Comparison of ENCODE assay signal across 18 mouse cellular contexts in the genomic region with DNA sequence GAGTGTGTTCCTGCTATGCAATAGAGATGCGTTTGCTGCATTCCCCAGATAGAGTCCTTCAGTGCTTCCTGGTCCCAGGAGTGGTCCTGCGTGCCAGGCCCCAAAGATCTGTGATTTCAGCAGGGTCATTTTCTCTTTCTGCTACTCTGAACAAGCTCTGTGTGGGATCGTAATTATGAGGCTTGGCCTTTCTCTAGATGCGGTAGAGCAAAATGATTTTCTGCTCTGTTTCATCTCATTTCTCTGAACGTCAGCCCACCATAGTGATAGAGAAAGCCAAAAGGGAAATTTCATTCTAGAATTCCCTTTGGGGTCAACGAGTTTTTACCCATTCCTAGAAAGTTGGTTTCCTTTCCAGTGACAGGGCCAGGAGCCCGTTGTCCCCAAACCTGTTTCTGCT. TPM values are rescaled to one million over a fixed set of nuclear protein-coding genes. Genes with fewer than 3 reads are reported as not detected.
A peak's percentile ranks its signal among the peaks of the same experiment; 100 is the strongest.
DNase-seq lines count a peak whose midpoint lies in the region; ATAC-seq lines count a peak whose summit lies in the region.
"Had no signal": no experiment of that assay in that cellular context is flagged by ENCODE, and none has a peak within 500 bp of the region (broad histone marks: within the 10 kb centered on the region; RNA-seq: fewer than 3 reads in every experiment).

No protein-coding gene starts in this region.

- no peak overlapping the region for H3K4me3 ChIP-seq in neural tube, embryonic 13.5 days
- H3K4me3 ChIP-seq: embryonic facial prominence, embryonic 10.5 days; embryonic facial prominence, embryonic 12.5 days; forebrain, embryonic 13.5 days; forebrain, embryonic 15.5 days had no signal

- no peaks in the 10 kb centered on the region for H3K9me3 ChIP-seq in neural tube, embryonic 13.5 days
- H3K9me3 ChIP-seq: embryonic facial prominence, embryonic 10.5 days; embryonic facial prominence, embryonic 12.5 days; forebrain, embryonic 13.5 days; forebrain, embryonic 15.5 days had no signal

- H3K9ac ChIP-seq in neural tube, embryonic 13.5 days: no peak overlapping the region
- H3K9ac ChIP-seq: embryonic facial prominence, embryonic 12.5 days; forebrain, embryonic 13.5 days; forebrain, embryonic 15.5 days; forebrain, postnatal 0 days had no signal

- H3K36me3 ChIP-seq in neural tube, embryonic 13.5 days: peaks cover 97% of the 10 kb centered on the region

- DNase-seq in neural tube, embryonic 10.5 days (ENCODE audit: extremely low spot score, low spot score): no peak
- peak; percentile 55 for DNase-seq in retina, embryonic 14.5 days (ENCODE audit: low spot score)
- no peak for DNase-seq in left cerebral cortex, postnatal 36 days (ENCODE audit: low spot score in 2 of 2)
- DNase-seq: adrenal gland, adult 8-10 months; adrenal gland, postnatal 14 days; adrenal gland, postnatal 36 days; cerebellum, adult 11-12 months; cerebellum, adult 2 months; cerebellum, adult 9-10 months; forebrain, postnatal 0 days had no signal

- intact Hi-C loops in left cerebral cortex, postnatal 36 days (cut with DNase I): no loop called here

- H3K4me1 ChIP-seq in neural tube, embryonic 13.5 days (replicated peaks): peaks cover 4% of the 10 kb centered on the region
- H3K4me1 ChIP-seq: embryonic facial prominence, embryonic 10.5 days; embryonic facial prominence, embryonic 12.5 days had no signal

- H3K4me2 ChIP-seq in neural tube, embryonic 13.5 days: no peak overlapping the region
- H3K4me2 ChIP-seq: embryonic facial prominence, embryonic 12.5 days; forebrain, embryonic 13.5 days; forebrain, embryonic 15.5 days had no signal

- ATAC-seq in neural tube, embryonic 13.5 days (ENCODE audit: low read depth): no peak
- no peak for ATAC-seq in inflammation-experienced regulatory T-cells, adult 6 months
- ATAC-seq: activated CD4-positive, CD25-positive, alpha-beta regulatory T cell, adult 4 months; forebrain, embryonic 13.5 days; forebrain, embryonic 15.5 days; forebrain, postnatal 0 days; Patski had no signal

- no peaks in the 10 kb centered on the region for H3K27me3 ChIP-seq in neural tube, embryonic 13.5 days
- H3K27me3 ChIP-seq: embryonic facial prominence, embryonic 12.5 days; forebrain, embryonic 13.5 days; forebrain, embryonic 15.5 days; Patski had no signal

- peak overlapping the region; percentile 42; the same call in 1 of the 2 replicates for H3K27ac ChIP-seq in neural tube, embryonic 13.5 days (replicated peaks)
- H3K27ac ChIP-seq: embryonic facial prominence, embryonic 10.5 days; embryonic facial prominence, embryonic 12.5 days; forebrain, embryonic 13.5 days; forebrain, embryonic 15.5 days had no signal

- WGBS in neural tube, embryonic 13.5 days: 80% methylated on average over 7 of the region's 7 CpGs

RNA-seq across cellular contexts. Expression of a gene that starts 21.9 kb away (rescaled TPM):
- polyA plus RNA-seq in neural tube, embryonic 13.5 days (2015; fragmentation: Nextera tagmentation; extraction: Ambion mirVana): 127 and 131 TPM in 2 replicates
- 100 to 1,000 TPM; 112 to 125 TPM for total RNA-seq in left cerebral cortex, postnatal 36 days (2021)
- 100 to 1,000 TPM in 1 of 3 experiments, 10 to 100 TPM in 2; 83.4 to 107 (median 98.4) TPM for polyA plus RNA-seq in inflammation-experienced regulatory T-cells, adult 6 months (2017; shearing (Covaris generic))

RNA-seq across cellular contexts. Expression of a gene that starts 34.6 kb away (rescaled TPM):
- 12.4 and 13.0 TPM in 2 replicates for polyA plus RNA-seq in neural tube, embryonic 13.5 days (2015; fragmentation: Nextera tagmentation; extraction: Ambion mirVana)
- 10 to 100 TPM; 15.3 to 22.4 TPM for total RNA-seq in left cerebral cortex, postnatal 36 days (2021)
- polyA plus RNA-seq in inflammation-experienced regulatory T-cells, adult 6 months (2017; shearing (Covaris generic)): 10 to 100 TPM in 1 of 3 experiments, 1 to 10 TPM in 2; 5.5 to 12.3 (median 8.5) TPM
